Mouse (Mus musculus) brain, embryonic 14.5 days (tissue): ENCODE measurements around the gene Tsc1. TPM values are rescaled to one million over a fixed set of nuclear protein-coding genes. Genes with fewer than 3 reads are reported as not detected.
A peak's percentile ranks its signal among the peaks of the same experiment; 100 is the strongest.

Source experiments
- DNase-seq: peaks from one replicate; pipeline ENCODE4 v3.0.0-alpha.2; 2011; ENCODE audit warnings: low read depth
- CTCF ChIP-seq: fragments of 200-500 bp; IDR thresholded peaks from 2 replicates; pipeline ENCODE4 v1.5.1; 2012; ENCODE audit warnings: inconsistent platforms, mild to moderate bottlenecking, moderate library complexity, borderline replicate concordance; ENCODE audit not compliant: insufficient read depth, insufficient read length; ENCODE audit errors: extremely low read depth
- POLR2A ChIP-seq: fragments of 200-500 bp; IDR thresholded peaks from 2 replicates; pipeline ENCODE4 v1.6.1; 2012; ENCODE audit warnings: mild to moderate bottlenecking, inconsistent platforms, borderline replicate concordance; ENCODE audit not compliant: poor library complexity, insufficient read depth, insufficient read length, severe bottlenecking; ENCODE audit errors: extremely low read depth
- polyA plus RNA-seq: library from polyadenylated mRNA; depleted of rRNA; stranded (reverse); fragments of >200 nt; gene quantifications from 2 replicates; pipeline ENCODE4 v1.2.3, GENCODE M21; 2012

The Tsc1 gene
- polyA plus RNA-seq, 1 experiment, result 40.6 TPM

DNA sequence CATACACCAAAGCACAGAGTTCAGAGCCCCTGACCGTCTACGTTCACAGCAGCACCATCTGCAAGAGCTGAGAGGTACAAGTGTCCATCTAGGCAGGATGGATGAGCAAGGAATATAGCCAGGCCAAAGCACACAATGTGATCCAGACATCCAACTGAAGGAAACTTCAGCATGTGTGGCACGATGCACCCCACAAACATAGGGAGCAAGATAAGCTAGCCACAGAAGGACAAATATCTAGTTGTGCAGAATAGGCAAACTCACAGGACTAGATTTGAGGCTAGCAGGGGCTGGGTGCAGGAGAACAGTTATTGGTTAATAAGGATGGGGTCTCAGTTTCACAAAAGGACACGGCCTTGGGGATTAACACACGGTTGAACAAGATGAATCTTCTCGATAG, 21.7 kb upstream of the Tsc1 start:
- TF ChIP-seq CTCF, result no peak
- no peak for TF ChIP-seq POLR2A
- no peak for DNase-seq

DNA sequence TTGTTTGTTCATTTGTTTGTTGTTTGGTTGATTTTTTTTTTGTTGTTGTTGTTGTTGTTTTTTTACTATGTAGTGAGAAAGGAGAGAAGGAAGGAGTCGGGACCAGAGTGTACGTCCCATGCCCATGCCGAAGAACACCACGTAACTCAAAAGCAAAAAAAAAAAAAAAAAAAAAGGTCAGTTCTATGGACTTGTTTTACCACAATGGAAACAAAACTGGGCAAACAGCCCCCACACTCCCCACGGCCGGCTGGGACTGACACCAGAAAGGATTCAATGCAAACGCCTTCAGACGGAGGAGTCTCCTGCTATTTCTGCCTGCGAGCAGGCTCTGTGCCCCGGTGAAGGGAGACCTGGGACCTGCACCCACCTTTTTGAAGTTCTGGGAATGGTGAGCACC, 20.5 kb upstream of the Tsc1 start:
- DNase-seq, result no peak
- TF ChIP-seq CTCF, result no peak

DNA sequence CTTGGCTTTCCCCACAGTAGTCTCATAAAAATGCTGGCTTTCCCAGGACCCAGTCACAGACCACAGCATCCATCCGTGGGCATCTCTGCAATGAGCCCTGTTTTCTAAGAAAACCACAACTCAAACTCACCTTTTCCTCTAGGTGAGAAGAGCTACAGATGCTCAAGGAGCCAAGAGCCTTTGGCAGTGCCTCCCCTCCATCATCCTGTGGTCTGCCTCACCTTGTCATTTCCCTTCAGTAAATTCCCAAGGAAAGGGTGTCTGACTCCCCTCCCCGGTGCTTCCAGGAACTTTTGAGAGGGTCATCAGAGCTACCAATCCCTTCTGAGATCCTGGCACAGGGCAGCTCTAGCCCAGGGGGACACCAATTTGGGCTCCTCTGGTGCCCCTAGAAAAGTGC, 19.9 kb upstream of the Tsc1 start:
- DNase-seq, result no peak

DNA sequence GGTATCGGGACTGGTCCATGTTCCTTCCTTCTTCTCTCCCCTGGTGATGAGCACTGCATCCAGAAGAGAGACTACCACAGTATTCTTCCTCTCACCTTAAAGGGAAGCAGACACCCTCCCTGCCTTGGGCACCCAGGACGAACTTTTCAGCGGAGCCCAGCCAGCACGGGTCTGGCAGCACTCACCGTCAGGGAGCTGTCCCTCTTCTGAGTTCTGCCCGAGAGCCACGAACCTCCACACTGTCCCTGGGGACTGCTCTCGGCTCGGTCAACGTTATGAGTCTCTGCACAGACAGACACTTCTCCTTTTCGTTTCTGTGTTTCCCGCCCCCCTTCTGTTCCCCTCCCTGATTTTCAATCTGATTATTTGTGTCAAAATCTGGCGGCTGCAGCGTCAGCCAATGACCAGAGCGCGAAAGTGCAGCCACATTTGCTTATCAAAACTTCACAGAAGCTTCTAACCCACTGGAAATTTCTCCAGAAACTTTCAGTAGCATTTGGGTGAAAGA, 19.3 kb upstream of the Tsc1 start, which contains the start of gene Gfi1b:
Gene Gfi1b (minus strand): TSS at position 319 of the 508 bp plus-strand sequence.
- TF ChIP-seq CTCF (no peak), POLR2A (no peak)
- no peak for DNase-seq

More for the DNA sequence above, 19.9 kb upstream of the Tsc1 start:
- no peak for TF ChIP-seq POLR2A
- no peak for TF ChIP-seq CTCF

DNA sequence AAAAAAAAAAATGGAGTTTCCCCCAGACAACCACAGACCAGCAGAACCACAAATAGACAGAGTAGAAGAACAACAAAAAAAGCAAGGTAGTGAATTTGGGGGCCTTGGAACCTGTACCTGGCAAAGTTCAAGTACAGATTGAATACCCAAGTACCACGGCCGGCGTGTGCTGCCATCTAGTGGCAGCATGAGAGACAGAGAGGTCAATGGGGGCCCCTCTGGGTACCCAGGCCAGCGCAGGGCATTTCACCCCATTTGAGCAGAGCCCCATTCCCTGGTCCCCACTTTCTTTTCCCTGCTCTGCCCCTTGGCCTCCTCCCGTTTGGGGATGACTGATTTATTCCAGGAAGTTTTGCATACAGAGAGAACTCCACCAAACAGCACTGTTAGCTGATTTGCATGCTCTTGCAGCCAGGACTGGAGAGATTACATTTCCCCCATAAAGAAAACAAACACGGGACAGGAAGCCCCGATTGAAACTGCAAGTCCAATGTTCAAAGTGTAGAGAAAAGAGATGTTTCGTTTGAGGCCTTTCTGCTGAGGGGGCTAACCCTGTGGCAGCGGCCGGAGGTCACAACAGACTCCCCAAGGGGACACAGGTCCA, 18.4 kb upstream of the Tsc1 start:
- DNase-seq, result peak; percentile 26
- TF ChIP-seq CTCF (peak; percentile 77), POLR2A (no peak)

DNA sequence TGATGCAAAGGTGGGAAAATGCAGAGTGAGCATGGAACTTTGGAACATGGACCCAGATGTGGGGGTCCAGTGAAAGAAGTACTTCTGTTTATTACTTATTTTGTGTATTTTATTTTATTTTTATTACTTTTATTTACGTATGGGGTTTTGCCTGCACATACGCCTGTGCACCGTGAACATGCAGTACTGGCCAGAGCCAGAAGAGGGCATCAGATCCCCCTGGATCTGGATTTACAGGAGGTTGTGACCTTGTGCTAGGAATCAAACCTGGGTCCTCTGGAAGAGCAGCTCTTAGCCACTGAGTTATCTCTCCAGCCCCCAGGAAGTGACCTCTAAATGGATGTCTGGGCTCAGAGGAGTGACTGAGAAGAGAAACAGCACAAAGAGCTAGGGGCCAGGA, 16.2 kb upstream of the Tsc1 start:
- DNase-seq, result no peak

DNA sequence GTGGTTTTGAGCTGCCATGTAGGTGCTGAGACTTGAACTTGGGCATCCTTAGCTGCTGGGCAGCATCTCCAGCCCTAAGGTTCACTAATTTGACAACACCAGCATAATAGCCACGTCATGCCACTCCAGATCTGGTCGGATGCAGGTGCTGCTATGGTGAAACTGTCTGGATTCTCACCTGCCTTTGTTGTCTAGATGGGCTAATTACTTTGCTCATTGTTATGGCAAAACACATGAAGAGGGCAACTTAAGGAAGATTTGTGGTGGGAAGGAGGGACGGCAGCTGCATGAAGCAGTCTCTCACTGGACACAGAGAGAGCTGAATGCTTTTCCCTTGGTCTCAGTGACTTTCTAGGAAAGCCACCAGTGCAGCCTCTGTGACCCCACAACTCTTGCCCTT, 15.0 kb upstream of the Tsc1 start:
- TF ChIP-seq POLR2A, result no peak
- no peak for TF ChIP-seq CTCF

More for the DNA sequence above, 16.2 kb upstream of the Tsc1 start:
- TF ChIP-seq POLR2A (no peak), CTCF (peak; percentile 18; the same call in 1 of the 2 replicates)

DNA sequence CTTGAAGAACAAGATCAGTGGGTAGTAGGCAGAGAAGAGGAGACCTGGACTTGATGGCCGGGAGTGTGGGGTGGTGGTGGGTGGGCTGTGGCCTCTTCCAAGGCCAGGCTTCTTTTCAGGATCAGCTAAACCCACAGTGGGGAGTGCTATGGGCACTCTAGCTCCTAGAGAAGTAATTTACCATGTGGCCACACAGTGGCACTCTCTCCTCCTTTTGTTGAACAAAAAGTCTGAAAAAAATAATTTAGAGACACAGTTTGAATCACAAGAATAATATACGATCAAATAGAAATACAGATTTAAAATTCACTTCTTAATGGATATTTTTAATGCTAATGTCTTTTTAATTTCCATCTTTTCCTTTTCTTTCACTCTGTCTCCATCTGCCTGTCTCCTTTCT, 13.0 kb upstream of the Tsc1 start:
- DNase-seq, result no peak
- peak; percentile 9; the same call in 1 of the 2 replicates for TF ChIP-seq CTCF
- no peak for TF ChIP-seq POLR2A

More for the DNA sequence above, 15.0 kb upstream of the Tsc1 start:
- no peak for DNase-seq

DNA sequence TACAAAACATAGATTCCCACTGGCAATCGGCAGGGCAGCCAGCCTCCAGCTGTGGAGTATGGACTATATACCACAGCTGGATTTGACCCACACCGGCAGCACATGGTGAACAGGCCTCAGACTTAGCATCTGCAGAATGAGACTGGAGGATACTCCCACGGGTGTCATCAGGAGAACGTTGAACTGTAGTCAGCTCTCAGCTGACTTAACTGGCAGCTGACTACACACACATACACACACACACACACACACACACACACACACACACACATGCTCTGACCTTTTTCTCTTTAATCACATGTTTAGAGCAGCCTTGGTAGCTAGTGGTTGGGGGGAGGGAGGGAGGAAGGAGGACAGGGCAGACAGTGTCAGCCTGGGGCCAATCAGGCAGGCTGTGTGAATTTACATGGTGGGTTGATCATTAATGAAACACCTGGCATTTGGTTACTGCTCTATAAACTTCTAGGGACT, 11.1 kb upstream of the Tsc1 start:
- TF ChIP-seq CTCF (no peak), POLR2A (no peak)
- no peak for DNase-seq

DNA sequence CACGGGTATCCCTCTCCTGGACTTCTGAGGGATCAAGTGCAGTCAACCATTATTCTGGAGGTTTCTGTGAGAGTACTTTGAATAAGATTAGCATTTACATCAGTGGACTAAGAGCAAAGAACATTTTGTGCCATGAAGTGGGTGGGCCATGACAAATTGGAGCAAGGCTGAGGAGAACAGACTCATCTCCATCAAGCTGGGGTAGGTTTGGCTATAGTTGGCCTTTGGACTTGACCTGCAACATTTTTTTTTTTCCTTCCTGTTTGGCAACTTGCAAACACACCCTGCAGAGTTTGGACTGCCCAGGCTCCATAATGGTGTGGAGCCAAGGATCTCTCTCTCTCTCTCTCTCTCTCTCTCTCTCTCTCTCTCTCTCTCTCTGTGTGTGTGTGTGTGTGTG, 8.4 kb upstream of the Tsc1 start:
- DNase-seq, result no peak
- TF ChIP-seq POLR2A (no peak), CTCF (no peak)

DNA sequence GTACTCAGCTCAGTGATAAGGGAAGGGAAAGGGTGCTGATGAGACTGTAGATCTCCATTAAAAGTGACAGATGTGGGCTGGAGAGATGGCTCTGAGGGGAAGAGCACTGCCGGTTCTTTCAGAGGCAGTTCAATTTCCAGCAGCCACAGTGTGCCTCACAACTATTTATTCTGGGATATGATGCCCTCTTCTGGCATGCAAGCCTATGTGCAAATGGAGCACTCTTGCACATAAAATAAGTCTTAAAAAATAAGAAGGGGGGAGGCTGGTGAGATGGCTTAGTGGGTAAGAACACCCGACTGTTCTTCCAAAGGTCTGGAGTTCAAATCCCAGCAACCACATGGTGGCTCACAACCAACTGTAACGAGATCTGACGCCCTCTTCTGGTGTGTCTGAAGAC, 7.9 kb upstream of the Tsc1 start:
- no peak for DNase-seq
- TF ChIP-seq CTCF (no peak), POLR2A (no peak)

DNA sequence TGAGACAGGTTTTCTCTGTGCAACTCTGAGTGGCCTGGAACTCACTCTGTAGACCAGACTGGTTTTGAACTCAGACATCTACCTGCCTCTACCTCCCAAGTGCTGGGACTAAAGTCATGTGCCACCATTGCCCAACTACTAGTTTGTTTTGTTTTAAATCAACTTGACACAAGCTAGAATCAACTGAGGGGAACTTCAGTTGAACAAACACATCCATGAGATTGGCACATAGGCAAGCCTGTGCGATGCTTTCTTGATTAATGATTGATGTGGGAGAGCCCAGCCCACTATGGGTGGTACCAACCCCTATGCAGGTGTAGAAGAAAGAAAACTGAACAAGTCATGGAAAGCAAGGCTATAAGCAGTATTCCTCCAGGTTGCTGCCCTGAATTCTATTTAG, 5.8 kb upstream of the Tsc1 start:
- no peak for DNase-seq
- TF ChIP-seq POLR2A (no peak), CTCF (no peak)

DNA sequence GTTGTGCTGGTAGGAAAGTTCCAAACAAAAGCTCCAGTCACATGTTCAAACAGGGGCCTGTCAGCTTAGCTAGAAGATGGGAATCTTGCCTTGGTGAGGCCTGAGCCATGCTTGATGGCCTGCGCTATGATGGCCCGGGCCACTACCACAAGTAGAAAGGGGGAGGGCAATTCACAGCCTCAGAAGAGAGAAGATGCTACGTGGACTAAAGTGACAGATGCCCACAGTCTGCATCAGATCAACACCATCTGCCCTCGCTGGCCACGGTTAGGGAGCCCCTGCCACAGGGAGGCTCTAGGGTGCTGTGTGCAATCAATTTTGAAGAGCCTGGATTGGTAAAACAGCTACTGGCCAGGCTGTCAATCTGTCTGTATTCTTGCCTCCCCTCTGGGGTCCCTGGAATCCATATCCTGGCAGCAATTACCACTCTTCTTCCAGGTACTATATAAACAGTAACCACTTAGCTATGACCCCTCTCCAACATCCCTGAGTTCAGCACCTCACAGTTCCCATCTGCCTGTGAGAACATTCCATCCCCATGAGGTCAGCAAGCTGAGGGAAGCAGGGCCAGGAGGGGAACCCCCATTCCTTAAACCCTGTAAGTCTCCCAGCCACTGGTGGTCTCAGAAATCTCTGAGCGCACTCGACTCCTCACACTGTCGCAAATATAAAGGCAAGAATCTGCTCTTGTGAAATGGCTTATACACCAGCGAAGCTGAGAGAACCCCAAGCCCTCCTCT, 3.8 kb upstream of the Tsc1 start:
- TF ChIP-seq POLR2A, result no peak
- TF ChIP-seq CTCF, result no peak
- no peak for DNase-seq

DNA sequence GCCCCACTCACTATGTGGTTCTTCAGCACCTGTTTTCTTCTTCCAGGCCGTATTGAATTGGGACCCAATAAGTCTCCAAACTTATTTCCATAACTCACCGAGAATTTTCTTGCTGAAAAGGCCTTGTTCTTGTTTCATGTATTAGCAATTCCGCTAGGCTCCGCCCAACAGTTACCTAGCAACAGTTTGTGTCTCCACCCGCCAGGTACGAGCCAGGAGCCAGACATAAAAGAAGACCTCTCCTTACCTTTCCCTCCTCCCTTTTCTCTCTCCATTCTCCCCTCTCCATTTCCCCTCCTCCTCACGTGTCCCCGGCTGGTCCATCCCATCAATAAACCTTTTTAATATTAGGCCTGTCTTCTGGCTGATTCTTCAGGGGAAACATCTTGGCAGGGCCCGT, 2.7 kb upstream of the Tsc1 start:
- no peak for TF ChIP-seq CTCF
- TF ChIP-seq POLR2A, result no peak
- no peak for DNase-seq

DNA sequence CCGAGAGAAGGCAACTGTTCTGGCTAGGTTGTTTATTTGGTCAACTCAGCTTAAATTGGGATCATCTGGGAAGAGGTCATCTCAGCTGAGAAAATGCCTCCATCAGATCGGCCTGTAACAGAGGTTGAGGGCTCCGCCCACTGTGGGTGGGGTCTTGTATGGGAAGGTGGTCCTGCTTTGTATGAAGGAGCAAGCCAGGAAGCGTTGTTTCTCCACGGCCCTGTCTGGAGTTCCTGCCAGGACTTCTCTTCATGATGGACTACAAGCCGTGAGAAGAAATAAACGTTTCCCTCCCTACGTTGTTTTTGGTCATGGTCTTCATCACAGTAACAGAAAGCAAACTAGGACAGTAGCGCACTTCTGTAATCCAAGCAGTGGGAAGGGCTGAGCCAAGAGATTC, 2.1 kb upstream of the Tsc1 start:
- TF ChIP-seq POLR2A, result no peak
- no peak for TF ChIP-seq CTCF
- DNase-seq, result peak; percentile 49

DNA sequence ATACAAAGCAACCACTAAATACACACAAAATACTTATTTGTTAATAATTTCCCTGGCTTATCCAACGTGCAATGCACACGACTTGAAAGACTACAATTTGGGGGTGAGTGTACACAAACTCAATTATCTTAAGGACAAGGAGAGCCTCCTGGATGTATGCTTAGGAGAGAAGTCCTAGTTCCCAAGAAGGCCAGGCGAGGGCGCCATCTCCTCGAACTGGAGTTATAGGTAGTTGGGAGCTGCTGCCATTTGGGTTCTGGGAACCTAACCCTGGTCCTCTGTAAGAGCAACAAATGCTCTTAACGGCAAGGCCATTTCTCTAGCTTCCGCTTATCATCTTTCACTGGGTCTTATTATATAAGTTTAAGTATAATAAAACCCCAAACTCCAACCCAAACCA, 1.2 kb upstream of the Tsc1 start:
- no peak for TF ChIP-seq POLR2A
- peak; percentile 34; the same call in 1 of the 2 replicates for TF ChIP-seq CTCF
- DNase-seq, result peak; percentile 13
